Mouse (Mus musculus): ENCODE data around the gene Card11.

GRCm38 (mm10) chr5:140831064-140831431, 169.3 kb downstream of the Card11 start:
- no peak for TF ChIP-seq CTCF (IDR thresholded peaks at IDR 0.05; ENCODE audit: low read depth, low read length)
- TF ChIP-seq GATA1 (IDR thresholded peaks at IDR 0.05; ENCODE audit: borderline replicate concordance, low read length) = no peak

Data from G1E (cell line).